Mouse (Mus musculus) kidney, embryonic 14.5 days (tissue): ENCODE results near the gene Krtap19-5. TPM values are rescaled to one million over a fixed set of nuclear protein-coding genes. Genes with fewer than 3 reads are reported as not detected.

Experiments
- ATAC-seq: fragments of 200-750 bp; cut with Nextera tagmentation; 2 replicates; pipeline ENCODE4 v1.8.0; 2017; ENCODE audit warnings: moderate number of reproducible peaks, mild to moderate bottlenecking, moderate TSS enrichment, moderate library complexity; ENCODE audit not compliant: low FRiP score, low TSS enrichment
- H3K27ac ChIP-seq: fragments of 300-500 bp; sonication (generic); 2 replicates; pipeline ENCODE4 v1.5.1; 2014; ENCODE audit warnings: low read depth, mild to moderate bottlenecking, low read length, moderate library complexity, mixed read lengths
- H3K27me3 ChIP-seq: fragments of 300-500 bp; sonication (generic); 2 replicates; pipeline ENCODE4 v1.6.1; 2014; ENCODE audit warnings: mild to moderate bottlenecking, low read length; ENCODE audit not compliant: control insufficient read depth, insufficient read depth
- H3K36me3 ChIP-seq: fragments of 300-500 bp; sonication (generic); 2 replicates; pipeline ENCODE4 v1.6.1; 2014; ENCODE audit warnings: low read length, mixed read lengths; ENCODE audit not compliant: control insufficient read depth, insufficient read depth
- H3K4me1 ChIP-seq: fragments of 300-500 bp; sonication (generic); 2 replicates; pipeline ENCODE4 v1.6.1; 2014; ENCODE audit warnings: low read length, mixed read lengths; ENCODE audit not compliant: control insufficient read depth, insufficient read depth
- H3K4me2 ChIP-seq: fragments of 300-500 bp; sonication (generic); replicated peaks from 2 replicates; pipeline ENCODE4 v1.6.1; 2014; ENCODE audit warnings: low read depth, mild to moderate bottlenecking, low read length
- H3K4me3 ChIP-seq: fragments of 300-500 bp; sonication (generic); 2 replicates; pipeline ENCODE4 v1.5.1; 2014; ENCODE audit warnings: mild to moderate bottlenecking, low read length
- H3K9ac ChIP-seq: fragments of 300-500 bp; sonication (generic); 2 replicates; pipeline ENCODE4 v1.6.1; 2014; ENCODE audit warnings: low read depth, mild to moderate bottlenecking, low read length, moderate library complexity
- H3K9me3 ChIP-seq: fragments of 300-500 bp; sonication (generic); 2 replicates; pipeline ENCODE4 v1.6.1; 2016; ENCODE audit warnings: low read length; ENCODE audit not compliant: control insufficient read depth
- WGBS: fragments of 180-500 bp; shearing (Covaris S2); extraction: QIAGEN DNeasy Blood & Tissue Kit; methylation state at CpG from one replicate; pipeline ENCODE4 v1.1.7; 2014; 5-methylcytosine and 5-hydroxymethylcytosine counted together
- polyA plus RNA-seq: library from polyadenylated mRNA; unstranded; fragments of >200 nt; fragmentation: Nextera tagmentation; extraction: Ambion mirVana; gene quantifications from 2 replicates; pipeline ENCODE4 v1.2.1, GENCODE M21; 2014

Krtap19-5 gene
- polyA plus RNA-seq, result not detected in 2 replicates

DNA sequence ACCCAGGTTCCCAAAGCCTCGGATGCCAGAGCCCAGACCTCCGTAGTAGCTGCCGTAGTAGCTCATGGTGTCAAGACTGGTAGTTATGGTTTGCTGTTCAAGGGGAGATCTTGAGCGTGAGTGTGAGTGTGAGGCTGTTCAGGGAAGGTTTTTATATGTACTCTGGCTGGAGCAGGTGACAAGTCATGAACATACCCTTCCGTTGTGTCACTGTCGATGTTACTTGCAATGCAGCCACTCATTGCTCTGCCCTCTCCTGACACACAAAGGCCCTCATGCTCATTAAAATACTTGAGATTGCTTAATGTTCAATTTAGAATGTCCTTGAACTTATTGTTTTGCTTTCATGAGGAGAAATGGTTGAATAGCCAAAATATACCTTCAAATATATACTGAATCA is at the start of gene Krtap19-5:
Gene Krtap19-5, minus strand, starts transcription at position 101 of the 400 bp plus-strand sequence.
- no peak within 1 kb of the TSS for H3K4me3 ChIP-seq
- no peaks in the 10 kb centered on the region for H3K9me3 ChIP-seq
- H3K27me3 ChIP-seq, result no peaks in the 10 kb centered on the region
- H3K36me3 ChIP-seq, result no peaks in the 10 kb centered on the region
- no peak for ATAC-seq
- no peak within 1 kb of the TSS for H3K9ac ChIP-seq
- H3K4me1 ChIP-seq, result no peaks in the 10 kb centered on the region
- H3K27ac ChIP-seq, result no peak within 1 kb of the TSS
- no peak within 1 kb of the TSS for H3K4me2 ChIP-seq
- 93% methylated on average over 6 of the region's 6 CpGs for WGBS

DNA sequence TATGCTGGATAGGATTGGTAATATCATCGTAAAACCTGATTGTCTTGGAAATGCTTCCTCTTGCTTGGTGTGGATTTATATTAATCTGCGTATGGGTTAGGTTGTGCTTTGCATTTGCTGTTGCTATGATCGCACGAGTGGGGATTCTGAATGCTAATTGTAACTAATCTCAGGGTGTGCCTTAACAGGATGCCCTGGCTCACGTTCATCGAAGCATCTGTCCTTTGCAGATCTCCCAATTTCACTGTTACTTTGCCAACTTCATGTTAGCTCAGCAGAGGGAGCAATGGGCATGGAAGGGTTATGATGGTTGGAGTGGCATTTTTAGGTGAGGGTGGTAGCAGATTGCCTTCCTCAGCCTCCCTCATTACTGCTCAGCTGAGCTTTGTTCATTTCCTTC is 44.8 kb upstream of the Krtap19-5 start:
- Histone ChIP-seq H3K4me2 (no peak overlapping the region), H3K9me3 (no peaks in the 10 kb centered on the region), H3K27me3 (no peaks in the 10 kb centered on the region), H3K4me3 (no peak overlapping the region), H3K9ac (no peak overlapping the region), H3K4me1 (no peaks in the 10 kb centered on the region), H3K27ac (no peak overlapping the region), H3K36me3 (no peaks in the 10 kb centered on the region)
- no peak for ATAC-seq
- WGBS, result 90% methylated on average over 6 of the region's 6 CpGs

DNA sequence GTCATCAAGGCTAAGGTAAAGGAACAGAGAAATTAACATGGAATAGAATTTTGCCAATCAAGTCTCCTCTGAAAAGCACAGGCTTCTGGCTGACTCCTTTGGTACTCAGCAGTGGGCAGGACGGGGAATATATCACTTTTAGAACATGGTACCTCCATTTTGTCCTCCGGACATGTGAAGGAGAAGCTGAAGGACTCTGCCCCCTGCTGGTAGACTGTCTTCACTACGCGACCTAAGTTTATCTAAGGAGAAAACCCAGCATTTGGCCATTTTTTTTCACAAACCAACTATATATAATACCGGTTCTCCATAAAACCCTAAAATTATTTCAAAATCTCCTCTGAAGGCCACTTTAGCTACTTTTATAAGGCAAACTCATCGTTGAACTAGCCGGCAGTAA is 42.0 kb upstream of the Krtap19-5 start:
- H3K9me3 ChIP-seq, result no peaks in the 10 kb centered on the region
- no peaks in the 10 kb centered on the region for H3K27me3 ChIP-seq
- 74% methylated on average over 7 of the region's 7 CpGs for WGBS
- H3K4me2 ChIP-seq, result no peak overlapping the region
- no peak overlapping the region for H3K9ac ChIP-seq
- H3K36me3 ChIP-seq, result no peaks in the 10 kb centered on the region
- ATAC-seq, result no peak
- no peaks in the 10 kb centered on the region for H3K4me1 ChIP-seq
- H3K27ac ChIP-seq, result no peak overlapping the region
- no peak overlapping the region for H3K4me3 ChIP-seq

DNA sequence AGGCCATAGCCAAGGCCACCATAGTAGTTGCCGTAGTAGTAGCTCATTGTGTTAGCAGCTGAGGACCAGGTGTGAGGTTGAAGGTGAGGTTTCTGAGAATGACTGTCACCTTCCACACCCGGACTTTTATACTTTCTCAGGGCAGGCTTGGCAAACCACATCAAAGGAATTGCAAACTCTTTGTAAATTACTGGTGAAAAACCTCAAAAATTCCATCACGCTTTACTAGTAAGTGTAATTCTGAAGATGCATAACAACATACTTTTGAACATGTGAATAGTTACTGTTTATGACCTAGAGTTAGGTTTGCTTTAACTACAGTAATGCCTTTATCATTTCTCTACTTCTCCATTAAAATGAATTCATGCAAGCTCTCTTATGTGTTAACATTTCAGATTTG is 35.9 kb upstream of the Krtap19-5 start, which contains the start of gene Krtap19-9b:
Gene Krtap19-9b, minus strand, starts transcription at position 101 of the 400 bp plus-strand sequence.
- Histone ChIP-seq H3K36me3 (no peaks in the 10 kb centered on the region), H3K4me1 (no peaks in the 10 kb centered on the region), H3K4me2 (no peak within 1 kb of the TSS), H3K9me3 (no peaks in the 10 kb centered on the region), H3K27me3 (no peaks in the 10 kb centered on the region), H3K9ac (no peak within 1 kb of the TSS), H3K27ac (no peak within 1 kb of the TSS), H3K4me3 (no peak within 1 kb of the TSS)
- WGBS, result 88% methylated on average over 3 of the region's 3 CpGs
- ATAC-seq, result no peak

- no peaks in the 10 kb centered on the region for H3K27me3 ChIP-seq
- no peak overlapping the region for H3K4me2 ChIP-seq
- no peak overlapping the region for H3K27ac ChIP-seq
- H3K4me3 ChIP-seq, result no peak overlapping the region
- no peak for ATAC-seq
- H3K9me3 ChIP-seq, result no peaks in the 10 kb centered on the region
- H3K9ac ChIP-seq, result no peak overlapping the region
- H3K36me3 ChIP-seq, result no peaks in the 10 kb centered on the region
- WGBS, result 91% methylated on average over 6 of the region's 6 CpGs
- no peaks in the 10 kb centered on the region for H3K4me1 ChIP-seq
Observed at GRCm38 (mm10) chr16:88886870-88887269, 9.4 kb downstream of the Krtap19-5 start.

- no peak within 1 kb of the TSS for H3K4me2 ChIP-seq
- H3K36me3 ChIP-seq, result no peaks in the 10 kb centered on the region
- no peak within 1 kb of the TSS for H3K27ac ChIP-seq
- H3K27me3 ChIP-seq, result no peaks in the 10 kb centered on the region
- no peak within 1 kb of the TSS for H3K4me3 ChIP-seq
- H3K9ac ChIP-seq, result no peak within 1 kb of the TSS
- H3K9me3 ChIP-seq, result no peaks in the 10 kb centered on the region
- no peaks in the 10 kb centered on the region for H3K4me1 ChIP-seq
- no peak for ATAC-seq
- 89% methylated on average over 5 of the region's 5 CpGs for WGBS
Observed at GRCm38 (mm10) chr16:88884989-88885388, 11.3 kb downstream of the Krtap19-5 start, which contains the start of gene Krtap19-4. Gene Krtap19-4 (minus strand): TSS chr16:88885089.

DNA sequence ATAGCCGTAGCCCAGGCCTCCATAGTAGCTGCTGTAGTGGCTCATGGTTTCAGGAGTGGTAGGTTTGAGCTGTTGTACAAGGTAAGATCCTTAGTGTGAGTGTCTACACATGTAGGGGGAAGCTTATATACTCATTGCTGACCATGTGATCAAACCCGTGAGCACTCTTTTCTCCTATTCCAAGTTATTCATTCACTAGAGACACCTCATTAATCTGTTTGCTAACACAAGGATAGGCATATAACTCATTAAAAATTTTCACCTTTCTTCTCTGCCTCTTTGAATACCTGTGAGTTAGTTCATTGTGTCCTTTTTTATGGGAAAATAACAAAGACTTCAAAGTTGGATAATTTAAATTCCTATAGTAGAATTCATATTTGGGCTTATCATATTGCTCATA is 18.3 kb downstream of the Krtap19-5 start, which contains the start of gene Krtap19-3:
Gene Krtap19-3, minus strand, starts transcription at position 101 of the 400 bp plus-strand sequence.
- H3K36me3 ChIP-seq, result no peaks in the 10 kb centered on the region
- WGBS, result 84% methylated on average over 2 of the region's 2 CpGs
- no peak within 1 kb of the TSS for H3K9ac ChIP-seq
- no peak for ATAC-seq
- no peaks in the 10 kb centered on the region for H3K9me3 ChIP-seq
- no peaks in the 10 kb centered on the region for H3K27me3 ChIP-seq
- no peak within 1 kb of the TSS for H3K4me2 ChIP-seq
- no peak within 1 kb of the TSS for H3K4me3 ChIP-seq
- H3K27ac ChIP-seq, result no peak within 1 kb of the TSS
- no peaks in the 10 kb centered on the region for H3K4me1 ChIP-seq

DNA sequence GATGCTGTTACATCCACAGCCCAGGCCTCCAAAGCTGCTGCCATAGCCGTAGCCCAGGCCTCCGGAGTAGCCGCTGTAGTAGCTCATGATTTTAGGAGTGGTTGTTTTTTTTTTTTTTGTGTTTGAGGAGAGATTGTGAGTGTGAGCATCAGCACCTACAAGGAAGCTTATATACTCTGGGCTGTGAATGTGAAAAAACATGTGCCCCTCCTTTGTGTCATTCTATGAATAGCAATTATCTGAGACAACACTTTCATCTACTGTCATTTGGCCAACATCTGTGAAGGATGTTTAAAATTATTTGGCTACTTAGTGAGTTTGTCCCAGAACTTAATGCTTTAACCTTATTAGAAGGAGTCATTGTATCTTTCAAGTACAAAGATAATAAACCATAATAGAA is 22.1 kb downstream of the Krtap19-5 start, which contains the start of gene Krtap19-2:
Gene Krtap19-2, minus strand, starts transcription at position 101 of the 400 bp plus-strand sequence.
- H3K4me1 ChIP-seq, result no peaks in the 10 kb centered on the region
- ATAC-seq, result no peak
- H3K36me3 ChIP-seq, result no peaks in the 10 kb centered on the region
- H3K27ac ChIP-seq, result no peak within 1 kb of the TSS
- H3K27me3 ChIP-seq, result no peaks in the 10 kb centered on the region
- 98% methylated on average over 3 of the region's 3 CpGs for WGBS
- no peak within 1 kb of the TSS for H3K9ac ChIP-seq
- H3K9me3 ChIP-seq, result no peaks in the 10 kb centered on the region
- no peak within 1 kb of the TSS for H3K4me2 ChIP-seq
- H3K4me3 ChIP-seq, result no peak within 1 kb of the TSS

- H3K9ac ChIP-seq, result no peak within 1 kb of the TSS
- WGBS, result 92% methylated on average over 6 of the region's 6 CpGs
- H3K27ac ChIP-seq, result no peak within 1 kb of the TSS
- no peaks in the 10 kb centered on the region for H3K9me3 ChIP-seq
- H3K4me2 ChIP-seq, result no peak within 1 kb of the TSS
- no peak for ATAC-seq
- H3K4me3 ChIP-seq, result no peak within 1 kb of the TSS
- H3K4me1 ChIP-seq, result no peaks in the 10 kb centered on the region
- H3K36me3 ChIP-seq, result no peaks in the 10 kb centered on the region
- H3K27me3 ChIP-seq, result no peaks in the 10 kb centered on the region
Observed at GRCm38 (mm10) chr16:88869311-88869710, 26.9 kb downstream of the Krtap19-5 start, which contains the start of gene Krtap19-1. Gene Krtap19-1 (minus strand): TSS chr16:88869411.
